Mouse (Mus musculus): ENCODE results near the gene Pdcd1lg2. TPM values are rescaled to one million over a fixed set of nuclear protein-coding genes. Genes with fewer than 3 reads are reported as not detected.
"Not testable (repeated sequence)": the region's sequence is repeated elsewhere in the genome, so short reads cannot be mapped to it uniquely, and the experiment has no call there.

Gene Pdcd1lg2
- polyA plus RNA-seq, 1 experiment, result 1.8 TPM

DNA sequence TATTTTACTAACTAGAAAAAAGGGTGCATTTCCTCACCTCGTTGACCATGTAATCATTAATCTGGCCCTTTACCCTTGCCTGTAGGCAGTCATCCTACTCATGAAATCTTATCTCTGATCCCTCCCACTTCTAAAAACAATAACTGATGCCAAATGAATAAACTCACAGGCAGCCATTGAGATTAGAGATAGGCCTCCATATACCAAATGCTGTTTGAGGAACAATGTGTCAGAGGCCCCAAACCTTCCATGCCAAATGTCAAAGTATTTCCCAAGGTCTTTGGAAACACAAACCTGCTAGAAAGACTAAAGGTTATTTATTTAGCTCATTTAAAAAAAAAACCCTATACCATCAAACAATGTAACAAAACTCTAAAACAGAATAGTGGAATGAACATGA, 14.4 kb upstream of the Pdcd1lg2 start:
- Histone ChIP-seq H3K4me1 (ENCODE audit: control insufficient read depth, insufficient read depth, low read length) (no peaks in the 10 kb centered on the region), H3K4me3 (ENCODE audit: insufficient read depth, low read length) (no peak overlapping the region), H3K27ac (ENCODE audit: insufficient read depth, low read depth, low read length) (no peak overlapping the region)
- no peak for TF ChIP-seq CTCF (IDR thresholded peaks at IDR 0.05; ENCODE audit: low read depth, low read length)
- TF ChIP-seq POLR2A (IDR thresholded peaks at IDR 0.05; ENCODE audit: borderline replicate concordance, low read depth, low read length), result no peak

DNA sequence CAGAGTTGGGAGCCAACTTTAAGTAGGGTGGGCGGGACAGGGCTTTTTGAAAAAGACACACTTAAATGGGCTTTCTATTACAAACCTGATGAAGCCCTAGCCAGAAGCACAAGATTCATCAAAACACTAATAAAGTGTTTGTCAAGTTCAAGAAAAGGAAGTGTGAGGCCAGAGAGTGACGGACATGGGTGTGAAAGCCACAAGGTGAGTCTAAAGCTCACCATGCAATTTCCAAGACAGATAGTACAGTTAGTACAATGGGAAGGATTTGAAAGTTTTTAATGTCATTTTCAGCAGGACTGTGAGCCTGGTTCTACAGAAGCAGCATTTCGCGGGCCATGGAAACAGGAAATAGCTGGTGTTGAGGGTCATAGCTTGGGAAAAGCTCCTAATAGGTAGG, 10.9 kb upstream of the Pdcd1lg2 start:
- H3K4me1 ChIP-seq (ENCODE audit: control insufficient read depth, insufficient read depth, low read length), result peaks cover 11% of the 10 kb centered on the region
- H3K27ac ChIP-seq (ENCODE audit: insufficient read depth, low read depth, low read length), result no peak overlapping the region
- no peak overlapping the region for H3K4me3 ChIP-seq (ENCODE audit: insufficient read depth, low read length)
- TF ChIP-seq POLR2A (IDR thresholded peaks at IDR 0.05; ENCODE audit: borderline replicate concordance, low read depth, low read length) (no peak), CTCF (IDR thresholded peaks at IDR 0.05; ENCODE audit: low read depth, low read length) (no peak)

DNA sequence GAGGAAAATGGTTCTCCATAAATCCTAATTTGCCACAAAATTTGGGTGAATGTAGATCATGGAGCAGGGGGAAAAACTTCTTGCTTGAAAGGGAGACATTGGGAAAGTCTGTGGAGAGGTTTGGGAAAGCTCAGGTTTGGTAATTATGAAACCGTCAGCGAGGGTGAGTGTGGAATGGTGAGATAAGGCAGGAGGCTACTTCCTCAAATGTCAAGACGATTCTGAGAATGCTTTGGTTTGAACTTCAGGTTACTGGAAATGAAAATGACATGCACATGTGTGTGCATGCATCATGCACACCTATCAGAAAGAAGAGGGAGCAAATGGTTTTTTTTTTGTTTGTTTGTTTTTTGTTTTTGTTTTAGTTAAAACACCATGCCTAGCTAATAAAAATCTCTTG, 10.3 kb upstream of the Pdcd1lg2 start:
- Histone ChIP-seq H3K4me3 (ENCODE audit: insufficient read depth, low read length) (no peak overlapping the region), H3K27ac (ENCODE audit: insufficient read depth, low read depth, low read length) (no peak overlapping the region), H3K4me1 (ENCODE audit: control insufficient read depth, insufficient read depth, low read length) (peaks cover 11% of the 10 kb centered on the region)
- no peak for TF ChIP-seq POLR2A (IDR thresholded peaks at IDR 0.05; ENCODE audit: borderline replicate concordance, low read depth, low read length)
- no peak for TF ChIP-seq CTCF (IDR thresholded peaks at IDR 0.05; ENCODE audit: low read depth, low read length)

- Histone ChIP-seq H3K27ac (ENCODE audit: insufficient read depth, low read depth, low read length) (no peak overlapping the region), H3K4me1 (ENCODE audit: control insufficient read depth, insufficient read depth, low read length) (peaks cover 11% of the 10 kb centered on the region), H3K4me3 (ENCODE audit: insufficient read depth, low read length) (no peak overlapping the region)
- no peak for TF ChIP-seq POLR2A (IDR thresholded peaks at IDR 0.05; ENCODE audit: borderline replicate concordance, low read depth, low read length)
- no peak for TF ChIP-seq CTCF (IDR thresholded peaks at IDR 0.05; ENCODE audit: low read depth, low read length)
Observed at GRCm38 (mm10) chr19:29402621-29403020, 8.1 kb upstream of the Pdcd1lg2 start.

DNA sequence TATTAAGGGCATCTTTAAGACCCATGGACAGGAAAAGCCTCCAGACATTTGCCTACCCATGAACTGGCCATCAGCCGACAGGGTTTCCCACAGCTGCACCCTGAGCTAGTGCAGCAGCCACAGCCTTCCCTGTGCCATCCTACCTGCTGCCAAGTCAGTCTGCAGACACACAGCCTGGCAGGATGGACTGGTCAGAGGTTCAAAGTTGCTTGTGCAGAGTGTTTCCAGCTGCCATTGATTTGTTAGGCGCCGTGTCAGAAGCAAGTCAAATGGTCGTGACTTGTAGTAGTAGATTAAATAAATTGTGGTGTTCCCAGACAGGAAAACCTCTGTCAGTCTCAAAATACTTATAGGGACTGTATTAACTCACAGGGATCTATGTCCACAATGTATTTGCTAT, 7.5 kb upstream of the Pdcd1lg2 start:
- Histone ChIP-seq H3K4me1 (ENCODE audit: control insufficient read depth, insufficient read depth, low read length) (peaks cover 11% of the 10 kb centered on the region), H3K27ac (ENCODE audit: insufficient read depth, low read depth, low read length) (no peak overlapping the region), H3K4me3 (ENCODE audit: insufficient read depth, low read length) (no peak overlapping the region)
- no peak for TF ChIP-seq POLR2A (IDR thresholded peaks at IDR 0.05; ENCODE audit: borderline replicate concordance, low read depth, low read length)
- TF ChIP-seq CTCF (IDR thresholded peaks at IDR 0.05; ENCODE audit: low read depth, low read length), result no peak

DNA sequence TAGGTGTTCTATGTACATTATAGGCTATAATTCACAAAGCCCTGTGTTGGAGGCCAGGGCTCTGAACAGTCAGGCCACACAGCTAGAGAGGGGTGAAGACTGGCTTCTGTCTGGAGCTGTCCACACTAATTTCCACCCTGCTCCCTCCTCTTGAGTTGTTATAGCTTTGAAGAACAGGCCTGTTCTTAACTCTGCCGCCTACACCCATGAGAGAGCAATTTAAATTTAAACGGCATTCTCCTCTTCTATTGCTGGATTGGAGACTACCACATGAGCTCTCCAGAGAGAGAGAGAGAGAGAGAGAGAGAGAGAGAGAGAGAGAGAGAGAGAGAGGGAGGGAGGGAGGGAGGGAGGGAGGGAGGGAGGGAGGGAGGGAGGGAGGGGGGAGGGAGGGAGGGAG, 5.3 kb upstream of the Pdcd1lg2 start:
- Histone ChIP-seq H3K4me1 (ENCODE audit: control insufficient read depth, insufficient read depth, low read length) (peaks cover 11% of the 10 kb centered on the region), H3K27ac (ENCODE audit: insufficient read depth, low read depth, low read length) (no peak overlapping the region), H3K4me3 (ENCODE audit: insufficient read depth, low read length) (no peak overlapping the region)
- TF ChIP-seq POLR2A (IDR thresholded peaks at IDR 0.05; ENCODE audit: borderline replicate concordance, low read depth, low read length) (no peak), CTCF (IDR thresholded peaks at IDR 0.05; ENCODE audit: low read depth, low read length) (no peak)

GRCm38 (mm10) chr19:29406042-29407017, 4.4 kb upstream of the Pdcd1lg2 start:
- Histone ChIP-seq H3K4me1 (ENCODE audit: control insufficient read depth, insufficient read depth, low read length) (peaks cover 11% of the 10 kb centered on the region), H3K4me3 (ENCODE audit: insufficient read depth, low read length) (no peak overlapping the region), H3K27ac (ENCODE audit: insufficient read depth, low read depth, low read length) (no peak overlapping the region)
- TF ChIP-seq CTCF (IDR thresholded peaks at IDR 0.05; ENCODE audit: low read depth, low read length), result no peak
- TF ChIP-seq POLR2A (IDR thresholded peaks at IDR 0.05; ENCODE audit: borderline replicate concordance, low read depth, low read length), result no peak

DNA sequence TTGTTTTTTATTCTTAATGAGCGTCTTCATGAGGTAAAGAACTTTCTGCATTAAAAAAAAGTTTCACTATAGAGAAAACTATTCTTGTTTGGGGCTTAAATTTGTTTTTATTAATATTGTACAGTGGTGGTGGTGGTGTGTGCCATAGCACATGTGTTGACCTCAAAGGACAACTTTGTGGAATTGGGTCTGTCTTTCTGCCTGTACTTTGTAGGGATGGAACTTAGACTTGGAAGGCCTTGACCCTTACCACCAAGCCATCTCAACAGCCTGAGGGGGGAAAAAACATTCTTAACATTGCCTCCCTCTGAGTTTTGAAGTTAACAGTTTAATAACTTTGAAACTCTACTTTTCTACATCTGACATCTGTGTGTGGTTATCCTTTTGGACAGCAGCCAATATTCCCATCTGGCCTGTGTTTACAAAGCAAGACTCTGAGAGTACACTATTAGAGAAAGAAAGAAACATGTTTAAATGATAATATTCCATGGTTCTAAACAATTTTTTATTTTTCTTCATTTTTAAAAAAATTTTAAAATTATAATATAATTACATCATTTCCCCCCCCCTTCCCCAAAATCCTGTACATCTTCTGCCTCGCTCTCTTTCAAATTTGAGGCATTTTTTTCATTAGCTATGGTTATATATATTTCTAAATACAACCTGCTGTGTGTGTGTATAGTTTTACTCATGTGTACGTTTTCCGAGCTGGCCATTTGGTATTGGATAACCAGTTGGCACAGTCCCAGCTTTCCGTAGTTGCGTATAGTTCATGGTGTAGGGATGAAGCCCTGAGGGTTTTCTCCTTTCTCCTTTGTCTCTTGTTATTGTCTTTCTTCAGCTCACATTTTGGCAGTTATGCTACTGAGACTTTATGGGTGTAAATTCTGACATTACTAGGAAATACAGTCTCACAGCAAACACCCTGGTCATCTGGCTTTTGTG, 2.0 kb downstream of the Pdcd1lg2 start:
- Histone ChIP-seq H3K4me1 (ENCODE audit: control insufficient read depth, insufficient read depth, low read length) (peaks cover 11% of the 10 kb centered on the region), H3K4me3 (ENCODE audit: insufficient read depth, low read length) (no peak overlapping the region), H3K27ac (ENCODE audit: insufficient read depth, low read depth, low read length) (no peak overlapping the region)
- no peak for TF ChIP-seq POLR2A (IDR thresholded peaks at IDR 0.05; ENCODE audit: borderline replicate concordance, low read depth, low read length)
- TF ChIP-seq CTCF (IDR thresholded peaks at IDR 0.05; ENCODE audit: low read depth, low read length), result no peak

DNA sequence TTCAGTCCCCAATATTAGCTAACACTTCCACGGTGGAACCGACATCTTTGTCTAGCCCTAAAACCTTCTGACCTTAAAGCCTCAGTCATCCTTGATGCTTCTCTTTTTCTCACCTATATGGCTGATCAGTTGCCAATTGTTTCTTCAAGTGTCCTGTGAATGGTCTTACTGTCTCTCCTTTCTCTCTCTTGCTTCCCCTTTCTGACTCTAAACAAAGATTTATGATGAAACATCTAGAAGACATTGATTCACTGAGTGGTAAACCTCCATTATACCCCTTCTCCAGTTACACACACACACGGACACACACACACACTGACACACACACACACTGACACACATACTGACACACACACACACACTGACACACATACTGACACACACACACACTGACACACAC, 3.8 kb downstream of the Pdcd1lg2 start:
- no peak overlapping the region for H3K4me3 ChIP-seq (ENCODE audit: insufficient read depth, low read length)
- no peak overlapping the region for H3K27ac ChIP-seq (ENCODE audit: insufficient read depth, low read depth, low read length)
- H3K4me1 ChIP-seq (ENCODE audit: control insufficient read depth, insufficient read depth, low read length), result peaks cover 25% of the 10 kb centered on the region
- TF ChIP-seq POLR2A (IDR thresholded peaks at IDR 0.05; ENCODE audit: borderline replicate concordance, low read depth, low read length), result no peak
- no peak for TF ChIP-seq CTCF (IDR thresholded peaks at IDR 0.05; ENCODE audit: low read depth, low read length)

DNA sequence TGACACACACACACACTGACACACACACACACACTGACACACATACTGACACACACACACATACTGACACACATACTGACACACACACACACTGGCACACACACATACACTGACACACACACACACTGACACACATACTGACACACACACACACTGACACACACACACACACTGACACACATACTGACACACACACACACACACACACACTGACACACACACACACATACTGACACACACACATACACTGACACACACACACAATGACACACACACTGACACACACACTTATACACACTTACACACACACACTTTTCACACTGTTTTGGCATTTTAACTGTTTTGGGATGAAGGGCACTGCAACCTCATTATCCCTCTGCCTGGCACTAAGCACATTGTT, 4.2 kb downstream of the Pdcd1lg2 start:
- H3K4me1 ChIP-seq (ENCODE audit: control insufficient read depth, insufficient read depth, low read length), result peaks cover 27% of the 10 kb centered on the region
- not testable (repeated sequence) for H3K4me3 ChIP-seq (ENCODE audit: insufficient read depth, low read length); H3K27ac ChIP-seq (ENCODE audit: insufficient read depth, low read depth, low read length)

All from bone marrow macrophage, adult 2 months (primary cell).